Mouse (Mus musculus) induced T-regulatory cell, adult 2 months (primary cell): Measurements from ENCODE around the gene Smarcal1.

Source experiments
- DNase-seq: peaks from one replicate; pipeline ENCODE4 v3.0.0-alpha.2; 2012; ENCODE audit warnings: low read depth

Gene Smarcal1

GRCm38 (mm10) chr1:72590636-72591035 lies 7.6 kb downstream of the Smarcal1 start:
- DNase-seq = no peak

DNA sequence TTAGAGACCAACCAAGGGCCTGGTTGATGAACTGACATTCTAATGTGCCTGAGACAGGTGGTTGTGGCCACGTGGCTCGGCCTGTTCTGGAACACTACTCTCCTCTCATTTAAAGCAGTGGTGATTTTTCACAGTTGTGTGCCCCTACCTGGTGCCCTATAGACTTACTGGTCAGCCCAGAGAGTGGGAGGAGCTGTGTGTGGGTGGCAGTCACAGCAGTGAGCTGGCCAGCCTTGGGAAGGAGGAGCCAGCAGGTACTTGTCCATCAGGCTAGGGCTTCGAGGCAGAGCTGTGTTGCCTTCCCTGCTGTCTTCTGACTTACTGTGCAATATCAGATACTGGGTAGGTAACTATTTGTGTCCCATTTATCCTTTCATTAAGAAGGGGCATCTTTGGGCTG lies 9.3 kb downstream of the Smarcal1 start:
- DNase-seq = no peak

DNA sequence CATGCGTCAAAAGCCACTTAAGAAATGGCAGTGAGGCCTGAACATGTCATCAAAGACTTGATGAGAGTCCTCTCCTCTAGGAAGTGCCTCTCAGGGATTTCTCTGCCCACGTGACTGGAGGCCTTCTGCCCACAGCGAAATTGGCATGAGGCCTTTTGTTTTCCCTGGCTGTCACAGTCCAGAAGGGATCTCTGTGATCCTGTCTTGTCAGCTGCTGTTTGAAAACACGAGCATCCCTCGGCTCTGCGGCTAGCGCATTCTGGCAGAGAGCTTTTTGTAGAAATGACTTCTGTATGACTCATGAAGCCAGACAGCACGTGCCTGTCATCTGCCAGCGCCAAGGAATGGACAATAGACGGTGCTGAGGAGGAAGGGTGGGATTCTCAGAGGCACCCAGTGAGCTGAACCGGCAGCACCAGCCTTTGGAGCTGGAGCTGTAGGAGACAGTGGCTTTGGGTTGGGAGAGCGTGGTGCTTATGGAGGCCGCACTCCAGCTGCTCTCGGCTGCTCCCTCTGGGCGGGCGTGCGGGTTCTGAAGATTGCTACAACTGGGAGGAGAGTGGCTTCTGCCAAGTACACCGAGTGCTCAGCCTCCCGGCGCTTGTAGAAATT lies 10.4 kb downstream of the Smarcal1 start:
- no peak for DNase-seq

- DNase-seq = no peak
Observed at GRCm38 (mm10) chr1:72595686-72596085, 12.6 kb downstream of the Smarcal1 start.

DNA sequence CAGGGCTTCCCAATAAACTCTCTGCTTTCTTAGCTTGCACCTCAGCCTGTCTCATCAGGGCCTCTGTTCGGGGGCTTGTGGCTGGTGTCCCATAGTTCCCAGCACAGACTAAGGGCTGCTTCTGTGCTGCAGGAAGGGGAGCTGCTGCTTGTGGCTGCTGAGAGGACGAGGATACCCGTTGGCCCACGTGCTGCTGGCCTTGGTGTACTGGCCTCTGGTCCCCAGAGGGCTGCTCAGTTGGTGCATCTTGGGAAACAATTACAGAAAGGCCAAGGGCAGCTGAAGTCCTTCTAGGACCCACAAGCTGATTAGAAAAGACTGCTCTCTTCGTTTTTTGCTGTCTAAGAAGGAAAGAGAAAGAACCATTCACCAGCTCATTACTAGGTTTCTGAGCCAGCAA lies 13.2 kb downstream of the Smarcal1 start:
- DNase-seq = no peak

DNA sequence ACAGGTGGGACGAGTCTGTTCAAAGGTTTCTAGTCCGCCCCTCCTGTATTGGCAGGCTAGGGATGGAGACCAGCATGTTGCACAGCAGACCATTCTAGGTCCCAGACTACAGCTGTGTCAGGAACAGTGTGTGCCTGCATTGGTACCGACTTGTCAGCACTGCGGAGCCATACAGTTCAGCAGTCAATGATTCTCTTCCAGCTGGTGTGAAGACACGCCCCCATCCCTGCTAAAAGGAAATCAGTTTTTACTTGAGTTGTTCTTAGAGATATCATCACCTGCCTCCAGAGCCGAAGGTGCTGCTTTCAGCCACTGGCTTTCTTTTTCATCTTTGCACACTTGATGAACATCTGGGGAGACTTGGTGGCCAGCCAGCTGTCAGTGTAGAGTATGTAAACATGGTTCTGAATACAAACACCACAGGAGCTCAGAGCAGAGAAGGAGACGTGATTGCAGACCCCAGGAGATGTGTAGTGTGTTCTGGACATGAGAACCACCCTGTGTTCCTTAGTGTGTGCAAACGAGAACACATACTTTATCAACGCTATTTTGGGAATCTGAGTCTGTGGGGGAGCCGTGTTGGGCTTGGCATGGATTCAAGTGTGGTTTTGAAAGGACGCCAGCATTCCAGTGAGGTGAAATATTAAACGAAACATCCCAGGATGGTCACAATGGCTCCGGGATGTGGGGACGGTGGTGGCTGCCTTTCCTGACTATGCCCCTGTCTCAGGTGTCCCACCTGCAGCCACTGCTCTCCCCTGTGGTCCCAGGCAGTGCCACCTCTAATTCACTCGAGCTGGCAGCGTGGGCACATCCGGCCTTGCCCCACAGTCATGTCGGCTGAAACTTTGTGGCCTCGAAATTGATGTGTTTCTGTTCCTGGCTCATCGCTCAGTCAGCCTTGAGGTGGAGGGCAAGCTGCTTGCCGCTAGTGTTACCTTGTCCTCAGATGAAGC lies 16.4 kb downstream of the Smarcal1 start:
- DNase-seq = no peak

DNA sequence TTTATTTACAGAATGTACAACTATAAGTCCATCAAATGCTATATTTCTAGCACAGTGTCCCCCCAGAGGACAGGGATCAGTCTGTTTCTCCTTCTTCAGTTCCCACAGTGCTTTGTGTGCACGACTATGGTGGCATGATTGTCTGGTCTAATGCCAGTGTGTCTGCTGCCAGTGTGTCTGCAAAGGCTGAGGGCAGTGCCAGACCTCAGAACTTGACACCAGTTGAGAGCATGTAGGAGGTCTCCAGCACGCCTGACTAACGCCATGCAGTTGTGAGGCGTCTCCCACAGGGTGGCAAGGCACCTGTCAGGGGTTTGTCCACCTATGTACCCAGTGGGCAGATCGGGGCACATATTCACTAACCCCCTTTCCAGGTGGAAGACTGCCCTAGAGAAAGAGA lies 17.7 kb downstream of the Smarcal1 start:
- no peak for DNase-seq

DNA sequence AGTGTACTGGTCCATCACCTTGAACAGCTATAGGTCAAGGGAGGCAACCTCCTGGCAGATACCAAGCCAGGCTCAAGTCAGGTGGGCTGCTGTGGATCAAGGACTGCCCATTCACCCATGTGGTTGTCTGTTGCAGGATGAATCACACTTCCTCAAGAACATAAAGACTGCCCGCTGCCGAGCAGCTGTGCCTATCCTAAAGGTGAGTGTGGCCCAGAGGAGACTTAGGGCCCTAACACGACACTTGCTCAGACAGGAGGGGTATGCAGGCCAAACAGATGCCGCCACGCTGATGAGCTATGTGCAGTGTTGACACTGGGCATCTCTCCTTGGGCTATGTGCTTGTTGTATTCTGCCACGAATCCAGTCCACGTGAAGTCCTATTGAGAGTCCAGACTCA lies 18.2 kb downstream of the Smarcal1 start:
- DNase-seq = no peak

- DNase-seq = no peak
Observed at GRCm38 (mm10) chr1:72602186-72602585, 19.1 kb downstream of the Smarcal1 start.

- DNase-seq = no peak
Observed at GRCm38 (mm10) chr1:72602803-72603202, 19.8 kb downstream of the Smarcal1 start.

- no peak for DNase-seq
Observed at GRCm38 (mm10) chr1:72606186-72606673, 23.2 kb downstream of the Smarcal1 start.

GRCm38 (mm10) chr1:72609129-72609528 lies 26.1 kb downstream of the Smarcal1 start:
- no peak for DNase-seq

DNA sequence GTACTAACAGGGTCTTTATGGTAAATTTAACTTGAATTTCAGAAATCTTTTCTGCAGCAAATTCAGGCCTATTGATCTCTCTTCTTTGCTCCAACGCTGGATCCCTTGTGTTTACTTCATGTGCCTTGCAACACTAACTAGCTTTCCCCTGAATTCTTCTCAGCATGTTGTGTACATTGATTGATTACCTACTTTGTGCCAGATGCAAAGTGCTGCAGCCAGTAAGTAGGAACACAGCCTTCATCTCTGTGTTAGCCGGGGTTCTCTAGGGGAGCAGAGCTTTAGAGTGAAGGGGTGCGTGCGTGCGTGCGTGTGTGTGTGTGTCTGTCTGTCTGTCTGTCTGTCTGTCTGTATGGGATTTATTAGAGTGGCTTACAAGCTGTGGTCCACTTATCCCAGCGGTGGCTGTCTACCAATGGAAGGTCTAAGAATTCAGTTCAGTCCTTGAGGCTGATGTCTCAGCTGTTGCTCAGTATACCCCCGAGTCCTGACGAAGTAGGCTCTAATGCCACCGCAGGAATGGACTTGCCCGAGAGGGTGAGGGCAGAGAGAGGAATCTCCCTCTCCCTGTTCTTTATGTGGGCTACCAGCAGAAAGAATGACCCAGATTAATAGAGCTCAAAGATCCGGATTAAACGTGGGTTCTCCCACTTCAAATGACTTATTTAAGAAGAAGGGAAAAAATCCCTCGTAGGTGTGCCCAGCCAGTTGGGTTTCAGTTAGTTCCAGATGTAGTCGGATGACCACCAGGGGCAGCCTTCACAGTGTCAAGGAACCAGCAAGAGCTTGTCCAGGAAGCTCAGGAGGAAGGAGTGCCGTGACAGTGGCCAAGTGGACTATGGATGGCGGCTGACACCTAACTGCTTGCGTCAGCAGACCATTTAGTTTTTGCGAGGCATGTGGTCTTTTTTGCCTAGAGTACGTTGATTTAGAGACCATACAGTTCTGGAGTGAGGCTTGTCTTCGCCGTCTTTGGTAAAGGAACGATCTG lies 27.1 kb downstream of the Smarcal1 start:
- no peak for DNase-seq

- DNase-seq = no peak
Observed at GRCm38 (mm10) chr1:72612172-72612571, 29.1 kb downstream of the Smarcal1 start.

GRCm38 (mm10) chr1:72635221-72635620 lies 52.2 kb downstream of the Smarcal1 start:
- DNase-seq = no peak

- DNase-seq = peak; percentile 15
Observed at GRCm38 (mm10) chr1:72640658-72641410, 57.8 kb downstream of the Smarcal1 start.

DNA sequence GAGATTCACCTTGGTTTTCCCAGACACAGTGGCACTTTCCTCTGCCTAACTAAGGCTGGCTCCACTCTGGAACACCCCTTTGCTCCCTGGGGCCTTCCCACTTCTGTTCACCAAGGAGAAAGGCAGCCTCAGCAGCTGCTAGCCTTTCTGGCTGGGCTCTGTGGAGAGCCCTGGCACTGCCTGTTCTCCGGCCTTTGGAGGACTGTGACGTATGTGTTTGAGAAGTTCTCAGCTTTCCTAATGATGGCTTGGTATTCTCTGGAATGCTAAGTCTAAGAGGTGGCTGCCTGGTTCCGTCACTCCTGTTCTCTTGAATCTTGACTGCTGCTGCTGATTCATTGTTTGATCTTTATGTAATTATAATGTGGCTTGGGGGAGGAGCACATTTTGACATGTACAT lies 90.0 kb downstream of the Smarcal1 start:
- DNase-seq = no peak
